Mouse (Mus musculus) lung, postnatal 0 days (tissue): ENCODE measurements around the gene Hoxa5. TPM values are rescaled to one million over a fixed set of nuclear protein-coding genes. Genes with fewer than 3 reads are reported as not detected.
A peak's percentile ranks its signal among the peaks of the same experiment; 100 is the strongest.

Source experiments
- ATAC-seq: fragments of 200-750 bp; cut with Nextera tagmentation; 2 replicates; pipeline ENCODE4 v1.8.0; 2017; ENCODE audit warnings: moderate library complexity
- DNase-seq: peaks from one replicate; pipeline ENCODE4 v3.0.0-alpha.2; 2016; ENCODE audit warnings: low spot score
- H3K27ac ChIP-seq: fragments of 300-500 bp; sonication (generic); 2 replicates; pipeline ENCODE4 v1.5.1; 2014; ENCODE audit warnings: antibody characterized with exemption, mild to moderate bottlenecking, low read length, mixed read lengths
- H3K27me3 ChIP-seq: fragments of 300-500 bp; sonication (generic); replicated peaks from 2 replicates; pipeline ENCODE4 v1.6.1; 2014; ENCODE audit warnings: low read length, mixed read lengths; ENCODE audit not compliant: insufficient read depth
- H3K36me3 ChIP-seq: fragments of 300-500 bp; sonication (generic); 2 replicates; pipeline ENCODE4 v1.6.1; 2014; ENCODE audit warnings: low read length, mixed read lengths; ENCODE audit not compliant: insufficient read depth
- H3K4me1 ChIP-seq: fragments of 300-500 bp; sonication (generic); 2 replicates; pipeline ENCODE4 v1.6.1; 2014; ENCODE audit warnings: antibody characterized with exemption, low read depth, low read length, mixed read lengths; ENCODE audit not compliant: insufficient read depth
- H3K4me2 ChIP-seq: fragments of 300-500 bp; sonication (generic); replicated peaks from 2 replicates; pipeline ENCODE4 v1.6.1; 2014; ENCODE audit warnings: low read depth, mild to moderate bottlenecking, low read length, moderate library complexity, mixed read lengths
- H3K4me3 ChIP-seq: fragments of 300-500 bp; sonication (generic); 2 replicates; pipeline ENCODE4 v1.5.1; 2014; ENCODE audit warnings: low read depth, low read length
- H3K9ac ChIP-seq: fragments of 300-500 bp; sonication (generic); replicated peaks from 2 replicates; pipeline ENCODE4 v1.6.1; 2014; ENCODE audit warnings: low read depth, mild to moderate bottlenecking
- H3K9me3 ChIP-seq: fragments of 300-500 bp; sonication (generic); 2 replicates; pipeline ENCODE4 v1.6.1; 2016; ENCODE audit warnings: low read length, mixed read lengths
- CTCF ChIP-seq: IDR thresholded peaks from 2 replicates; pipeline ENCODE4 v1.5.1; 2016; ENCODE audit warnings: antibody characterized with exemption, mild to moderate bottlenecking
- EP300 ChIP-seq: IDR thresholded peaks from 2 replicates; pipeline ENCODE4 v1.6.1; 2016; ENCODE audit warnings: antibody characterized with exemption, mild to moderate bottlenecking, control low read depth
- WGBS: fragments of 180-500 bp; shearing (Covaris S2); extraction: QIAGEN DNeasy Blood & Tissue Kit; methylation state at CpG from one replicate; pipeline ENCODE4 v1.1.7; 2014; 5-methylcytosine and 5-hydroxymethylcytosine counted together
- polyA plus RNA-seq: library from polyadenylated mRNA; unstranded; fragments of >200 nt; fragmentation: Nextera tagmentation; extraction: Ambion mirVana; gene quantifications from 2 replicates; pipeline ENCODE4 v1.2.1, GENCODE M21; 2015

Hoxa5 gene
- polyA plus RNA-seq, 1 experiment from 2014 or later: 40.3 TPM

DNA sequence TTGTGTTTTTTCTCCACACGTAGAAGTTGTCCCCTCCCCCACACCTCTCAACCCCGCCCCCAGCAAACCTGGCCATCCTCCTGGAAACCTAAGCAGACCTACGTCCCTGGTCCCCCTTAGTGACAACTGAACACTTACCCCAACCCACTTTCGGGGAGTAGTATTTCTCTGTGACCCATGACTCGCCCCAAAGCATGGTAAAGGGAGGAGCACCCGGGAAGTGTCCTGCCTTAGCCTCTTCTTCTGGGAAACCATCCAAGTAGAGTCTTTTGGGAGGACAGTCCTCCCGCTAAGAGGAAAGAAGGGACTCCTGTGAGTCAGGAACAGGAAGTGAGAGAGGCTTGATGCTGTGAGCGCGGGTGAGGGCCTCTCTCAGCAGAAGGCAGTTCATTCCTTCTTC, 44.4 kb downstream of the Hoxa5 start:
- peak overlapping the region; percentile 69 for H3K4me3 ChIP-seq
- peak overlapping the region; percentile 79 for H3K4me2 ChIP-seq
- ATAC-seq (no peak), DNase-seq (peak; percentile 88)
- H3K27me3 ChIP-seq: peaks cover 32% of the 10 kb centered on the region; the same call in 1 of the 2 replicates
- 0 out of 2 replicates have a peak, but pooled peaks cover 4% of the 10 kb centered on the region for H3K4me1 ChIP-seq
- no peaks in the 10 kb centered on the region for H3K9me3 ChIP-seq
- WGBS: 10% methylated on average over 9 of the region's 9 CpGs
- no peak for TF ChIP-seq CTCF
- no peak for TF ChIP-seq EP300
- H3K36me3 ChIP-seq: no peaks in the 10 kb centered on the region
- no peak overlapping the region for H3K9ac ChIP-seq
- peak overlapping the region; percentile 93 for H3K27ac ChIP-seq

DNA sequence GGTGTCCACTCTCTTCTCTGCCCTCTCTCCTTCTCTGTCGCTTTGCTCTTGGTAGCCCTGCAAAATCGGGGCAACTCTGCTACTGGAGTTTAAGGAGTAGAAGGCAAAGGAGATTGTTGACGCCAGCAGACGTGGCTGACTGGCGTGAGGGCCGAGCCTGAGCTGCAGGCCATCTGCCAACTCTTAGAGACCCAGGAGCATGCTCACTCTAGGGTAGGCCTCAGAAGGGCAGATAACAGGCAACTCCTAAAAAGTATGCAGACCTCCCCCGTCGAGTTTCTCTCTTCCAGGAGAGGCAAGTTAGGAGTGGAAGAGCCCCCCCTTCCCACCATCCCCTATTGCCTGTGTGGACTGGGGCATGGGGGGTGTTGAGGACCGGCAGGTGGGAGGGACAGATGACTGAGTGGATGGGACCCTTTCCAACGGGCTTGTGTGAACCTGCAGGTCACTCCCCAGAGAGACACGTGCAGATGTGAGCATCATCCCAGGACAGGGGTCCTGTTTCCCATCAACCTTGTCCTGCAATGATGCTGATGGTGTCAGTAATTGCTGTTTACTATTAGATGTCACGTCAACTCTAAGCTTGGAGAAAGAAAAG, 45.1 kb downstream of the Hoxa5 start:
- peak overlapping the region; percentile 79 for H3K4me2 ChIP-seq
- ATAC-seq (0 out of 2 replicates have a peak, but pooled peaks have one; percentile 12), DNase-seq (peak; percentile 58)
- H3K27me3 ChIP-seq: peaks cover 37% of the 10 kb centered on the region
- no peak for TF ChIP-seq EP300
- no peak for TF ChIP-seq CTCF
- no peaks in the 10 kb centered on the region for H3K9me3 ChIP-seq
- 6% methylated on average over 12 of the region's 12 CpGs for WGBS
- H3K36me3 ChIP-seq: no peaks in the 10 kb centered on the region
- H3K4me1 ChIP-seq: 0 out of 2 replicates have a peak, but pooled peaks cover 4% of the 10 kb centered on the region
- H3K27ac ChIP-seq: peak overlapping the region; percentile 93
- peak overlapping the region; percentile 69 for H3K4me3 ChIP-seq
- peak overlapping the region; percentile 72 for H3K9ac ChIP-seq

DNA sequence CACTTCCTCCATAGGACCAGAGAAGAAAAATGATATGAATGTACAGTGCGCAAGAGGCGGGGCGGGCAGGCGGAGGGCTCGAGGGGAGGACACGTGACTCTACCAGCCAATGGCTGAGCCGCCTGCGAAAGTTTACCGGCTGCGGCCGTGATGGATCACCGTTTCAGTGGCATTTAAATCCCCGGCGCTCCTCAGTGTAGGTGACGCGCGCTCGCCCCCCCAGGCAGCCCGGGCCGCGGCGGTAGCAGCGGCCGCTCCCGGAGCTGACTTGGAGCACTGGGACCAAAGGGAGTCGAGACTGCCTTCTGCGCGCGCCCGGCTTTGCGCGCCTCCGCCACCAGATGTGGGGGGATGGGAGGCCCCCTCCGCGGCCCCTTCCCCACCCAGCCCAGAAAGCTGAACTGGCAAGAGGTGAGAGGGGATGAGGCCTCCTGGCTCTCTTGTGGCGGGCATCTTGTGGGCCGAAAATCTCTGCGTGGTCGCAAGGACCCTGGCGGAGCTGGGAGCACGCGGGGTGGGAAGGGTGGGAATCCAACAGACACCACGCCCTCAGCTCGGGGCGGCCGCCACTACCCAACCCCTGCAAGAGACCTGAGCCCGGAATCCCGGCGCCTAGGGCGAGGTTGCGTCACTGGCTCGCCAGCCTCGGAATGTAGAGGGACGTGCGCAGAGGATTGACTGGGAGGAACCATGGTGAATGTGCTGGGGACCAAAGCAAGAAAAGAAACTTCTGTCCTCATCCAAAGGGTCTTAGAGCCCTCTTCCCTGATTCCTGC, 45.9 kb downstream of the Hoxa5 start, which contains the start of gene Hoxa1:
Hoxa1 (minus strand) TSS at position 42 of the 776 bp plus-strand sequence.
- TF ChIP-seq EP300 (peak; percentile 46; the same call in 1 of the 2 replicates), CTCF (no peak)
- peak; percentile 86 for ATAC-seq
- DNase-seq: peak; percentile 94
- peak within 1 kb of the TSS; percentile 72 for H3K9ac ChIP-seq
- 0 out of 2 replicates have a peak, but pooled peaks cover 4% of the 10 kb centered on the region for H3K4me1 ChIP-seq
- no peaks in the 10 kb centered on the region for H3K9me3 ChIP-seq
- peak within 1 kb of the TSS; percentile 79 for H3K4me2 ChIP-seq
- H3K27me3 ChIP-seq: peaks cover 39% of the 10 kb centered on the region
- H3K4me3 ChIP-seq: peak within 1 kb of the TSS; percentile 69
- H3K36me3 ChIP-seq: no peaks in the 10 kb centered on the region
- WGBS: 2% methylated on average over 52 of the region's 55 CpGs
- peak within 1 kb of the TSS; percentile 93 for H3K27ac ChIP-seq

DNA sequence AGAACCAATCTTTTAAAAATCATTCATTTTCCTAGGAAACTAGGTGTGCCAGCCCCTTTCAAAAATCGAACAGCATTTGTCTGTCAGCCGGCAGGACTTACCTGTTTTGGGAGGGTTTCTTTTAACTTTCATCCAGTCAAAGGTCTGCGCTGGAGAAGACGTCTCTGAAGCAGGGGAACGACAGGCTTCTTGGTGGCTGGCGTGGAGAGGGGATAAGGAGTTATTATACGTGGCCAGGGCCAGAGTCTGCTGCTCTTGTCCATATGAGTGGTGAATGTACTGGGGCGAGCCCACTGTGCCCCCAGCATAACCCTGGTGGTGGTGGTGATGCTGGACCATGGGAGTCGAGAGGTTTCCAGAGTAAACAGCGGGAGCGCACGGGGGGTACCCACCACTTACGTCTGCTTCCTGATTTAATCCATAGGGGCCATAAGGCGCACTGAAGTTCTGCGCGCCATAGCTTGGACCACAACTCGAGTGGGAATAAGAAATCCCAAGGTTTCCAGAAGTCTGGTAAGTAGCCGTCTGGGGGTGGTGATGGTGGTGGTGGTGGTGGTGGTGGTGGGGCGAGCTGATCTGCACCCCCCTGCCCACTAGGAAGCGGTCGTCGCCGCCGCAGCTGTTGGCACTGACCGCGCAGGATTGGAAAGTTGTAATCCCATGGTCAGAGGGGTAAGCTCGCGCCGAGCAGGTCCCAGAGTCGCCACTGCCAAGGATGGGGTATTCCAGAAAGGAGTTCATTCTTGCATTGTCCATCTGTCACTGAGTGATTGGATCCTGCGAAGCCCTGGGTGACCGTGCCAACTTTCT, 46.7 kb downstream of the Hoxa5 start:
- no peak for TF ChIP-seq CTCF
- no peak for TF ChIP-seq EP300
- no peak overlapping the region for H3K9ac ChIP-seq
- peak overlapping the region; percentile 79 for H3K4me2 ChIP-seq
- no peaks in the 10 kb centered on the region for H3K36me3 ChIP-seq
- H3K4me3 ChIP-seq: peak overlapping the region; percentile 69
- H3K4me1 ChIP-seq: 0 out of 2 replicates have a peak, but pooled peaks cover 4% of the 10 kb centered on the region
- H3K27me3 ChIP-seq: peaks cover 42% of the 10 kb centered on the region
- H3K9me3 ChIP-seq: no peaks in the 10 kb centered on the region
- WGBS: 3% methylated on average over 31 of the region's 32 CpGs
- DNase-seq (peak; percentile 5), ATAC-seq (no peak)
- no peak overlapping the region for H3K27ac ChIP-seq

DNA sequence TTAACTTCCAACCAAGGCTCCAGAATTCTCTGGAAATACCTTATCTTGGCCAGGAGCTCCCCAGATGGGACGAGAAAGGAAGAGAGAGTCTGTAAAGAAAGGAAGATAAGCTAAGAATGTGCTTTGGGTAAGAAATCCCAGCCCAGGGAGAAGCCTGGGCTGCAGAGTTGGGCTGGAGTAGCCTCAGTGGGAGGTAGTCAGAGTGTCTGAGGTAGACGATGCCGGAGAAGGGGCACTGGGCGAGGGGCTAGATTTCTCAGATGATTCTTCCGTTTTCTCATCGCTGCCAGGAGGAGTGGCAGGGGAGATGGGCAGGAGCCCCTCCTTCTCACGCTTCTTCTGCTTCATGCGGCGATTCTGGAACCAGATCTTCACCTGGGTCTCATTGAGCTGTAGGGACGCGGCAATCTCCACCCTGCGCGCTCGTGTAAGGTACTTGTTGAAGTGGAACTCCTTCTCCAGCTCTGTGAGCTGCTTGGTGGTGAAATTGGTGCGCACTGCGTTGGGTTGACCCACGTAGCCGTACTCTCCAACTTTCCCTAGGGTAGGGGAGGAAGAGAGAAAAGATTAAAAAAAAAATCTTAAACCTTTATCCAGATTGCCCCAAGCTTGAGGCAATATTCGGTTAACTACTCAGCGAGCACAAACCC, 47.7 kb downstream of the Hoxa5 start:
- H3K4me2 ChIP-seq: no peak overlapping the region
- H3K4me1 ChIP-seq: 0 out of 2 replicates have a peak, but pooled peaks cover 4% of the 10 kb centered on the region
- no peaks in the 10 kb centered on the region for H3K36me3 ChIP-seq
- 24% methylated on average over 20 of the region's 20 CpGs for WGBS
- TF ChIP-seq EP300 (no peak), CTCF (no peak)
- H3K4me3 ChIP-seq: no peak overlapping the region
- H3K9ac ChIP-seq: no peak overlapping the region
- H3K27ac ChIP-seq: no peak overlapping the region
- DNase-seq (no peak), ATAC-seq (no peak)
- H3K9me3 ChIP-seq: no peaks in the 10 kb centered on the region
- peaks cover 49% of the 10 kb centered on the region for H3K27me3 ChIP-seq
